Mouse (Mus musculus) limb, embryonic 12.5 days (tissue): Measurements from ENCODE around the gene Lgals1. TPM values are rescaled to one million over a fixed set of nuclear protein-coding genes. Genes with fewer than 3 reads are reported as not detected.
A peak's percentile ranks its signal among the peaks of the same experiment; 100 is the strongest.

Source experiments
- ATAC-seq: fragments of 200-750 bp; cut with Nextera tagmentation; 2 replicates; pipeline ENCODE4 v1.8.0; 2017; ENCODE audit warnings: low read depth, moderate TSS enrichment; ENCODE audit not compliant: insufficient number of reproducible peaks, insufficient read depth, low FRiP score, low TSS enrichment
- H3K27ac ChIP-seq: fragments of 300-500 bp; sonication (generic); 2 replicates; pipeline ENCODE4 v1.5.1; 2016; ENCODE audit warnings: mild to moderate bottlenecking, moderate library complexity
- H3K27me3 ChIP-seq: fragments of 300-500 bp; sonication (generic); 2 replicates; pipeline ENCODE4 v1.6.1; 2016; ENCODE audit warnings: mild to moderate bottlenecking, moderate library complexity
- H3K36me3 ChIP-seq: fragments of 300-500 bp; sonication (generic); 2 replicates; pipeline ENCODE4 v1.6.1; 2016; ENCODE audit warnings: mild to moderate bottlenecking, moderate library complexity
- H3K4me1 ChIP-seq: fragments of 300-500 bp; sonication (generic); replicated peaks from 2 replicates; pipeline ENCODE4 v1.6.1; 2016
- H3K4me2 ChIP-seq: fragments of 300-500 bp; sonication (generic); 2 replicates; pipeline ENCODE4 v1.6.1; 2016; ENCODE audit warnings: mild to moderate bottlenecking, moderate library complexity
- H3K4me3 ChIP-seq: fragments of 300-500 bp; sonication (generic); replicated peaks from 2 replicates; pipeline ENCODE4 v1.5.1; 2016; ENCODE audit warnings: mild to moderate bottlenecking
- H3K9ac ChIP-seq: fragments of 300-500 bp; sonication (generic); replicated peaks from 2 replicates; pipeline ENCODE4 v1.6.1; 2016; ENCODE audit warnings: mild to moderate bottlenecking, moderate library complexity
- H3K9me3 ChIP-seq: fragments of 300-500 bp; sonication (generic); 2 replicates; pipeline ENCODE4 v1.6.1; 2016; ENCODE audit warnings: mild to moderate bottlenecking, moderate library complexity
- WGBS: fragments of 180-500 bp; shearing (Covaris S2); methylation state at CpG from one replicate; pipeline ENCODE4 v1.1.7; 2016; 5-methylcytosine and 5-hydroxymethylcytosine counted together
- polyA plus RNA-seq: library from polyadenylated mRNA; unstranded; fragments of >200 nt; fragmentation: Nextera tagmentation; extraction: Ambion mirVana; gene quantifications from 2 replicates; pipeline ENCODE4 v1.2.1, GENCODE M21; 2016

Gene Lgals1
- polyA plus RNA-seq, 1 experiment from 2014 or later, result 922 TPM

- under 1% methylated on average over 51 of the region's 51 CpGs for WGBS
- no peaks in the 10 kb centered on the region for H3K27me3 ChIP-seq
- ATAC-seq, result peak; percentile 88
- peak within 1 kb of the TSS; percentile 85 for H3K4me3 ChIP-seq
- H3K27ac ChIP-seq, result peak within 1 kb of the TSS; percentile 95
- H3K4me2 ChIP-seq, result peak within 1 kb of the TSS; percentile 92
- H3K36me3 ChIP-seq, result peaks cover 54% of the 10 kb centered on the region
- H3K4me1 ChIP-seq, result peaks cover 24% of the 10 kb centered on the region
- H3K9ac ChIP-seq, result peak within 1 kb of the TSS; percentile 86
- no peaks in the 10 kb centered on the region for H3K9me3 ChIP-seq
Observed at GRCm38 (mm10) chr15:78913632-78914090, 12.9 kb upstream of the Lgals1 start, which contains the start of gene Pdxp. Pdxp (plus strand) TSS chr15:78913919.

DNA sequence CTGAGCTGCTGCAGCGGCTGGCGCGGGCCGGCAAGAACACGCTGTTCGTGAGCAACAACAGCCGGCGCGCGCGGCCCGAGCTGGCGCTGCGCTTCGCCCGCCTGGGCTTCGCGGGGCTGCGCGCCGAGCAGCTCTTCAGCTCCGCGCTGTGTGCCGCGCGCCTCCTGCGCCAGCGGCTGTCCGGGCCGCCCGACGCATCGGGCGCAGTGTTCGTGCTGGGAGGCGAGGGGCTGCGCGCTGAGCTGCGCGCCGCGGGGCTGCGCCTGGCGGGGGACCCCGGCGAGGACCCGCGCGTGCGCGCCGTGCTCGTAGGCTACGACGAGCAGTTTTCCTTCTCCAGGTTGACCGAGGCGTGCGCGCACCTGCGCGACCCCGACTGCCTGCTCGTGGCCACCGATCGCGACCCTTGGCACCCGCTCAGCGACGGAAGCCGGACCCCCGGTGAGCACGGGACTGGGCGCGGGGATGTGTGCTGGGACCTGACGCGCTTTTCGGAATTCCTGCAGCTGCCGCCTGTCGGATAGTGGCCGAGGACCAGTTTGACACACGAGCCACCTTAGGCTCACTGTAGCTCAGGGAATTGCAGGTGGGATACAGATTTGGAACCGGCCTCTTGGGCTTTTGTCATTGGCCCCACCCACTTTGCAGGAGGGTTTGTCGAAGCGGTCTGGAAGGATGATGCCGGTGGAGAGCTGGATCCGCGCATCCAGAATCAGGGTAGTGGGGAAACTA lies 12.3 kb upstream of the Lgals1 start:
- Histone ChIP-seq H3K27ac (peak overlapping the region; percentile 95), H3K4me3 (peak overlapping the region; percentile 85), H3K27me3 (no peaks in the 10 kb centered on the region), H3K4me1 (peaks cover 24% of the 10 kb centered on the region), H3K4me2 (peak overlapping the region; percentile 92), H3K9me3 (no peaks in the 10 kb centered on the region), H3K36me3 (peaks cover 54% of the 10 kb centered on the region), H3K9ac (peak overlapping the region; percentile 86)
- peak; percentile 60 for ATAC-seq
- under 1% methylated on average over 86 of the region's 87 CpGs for WGBS

DNA sequence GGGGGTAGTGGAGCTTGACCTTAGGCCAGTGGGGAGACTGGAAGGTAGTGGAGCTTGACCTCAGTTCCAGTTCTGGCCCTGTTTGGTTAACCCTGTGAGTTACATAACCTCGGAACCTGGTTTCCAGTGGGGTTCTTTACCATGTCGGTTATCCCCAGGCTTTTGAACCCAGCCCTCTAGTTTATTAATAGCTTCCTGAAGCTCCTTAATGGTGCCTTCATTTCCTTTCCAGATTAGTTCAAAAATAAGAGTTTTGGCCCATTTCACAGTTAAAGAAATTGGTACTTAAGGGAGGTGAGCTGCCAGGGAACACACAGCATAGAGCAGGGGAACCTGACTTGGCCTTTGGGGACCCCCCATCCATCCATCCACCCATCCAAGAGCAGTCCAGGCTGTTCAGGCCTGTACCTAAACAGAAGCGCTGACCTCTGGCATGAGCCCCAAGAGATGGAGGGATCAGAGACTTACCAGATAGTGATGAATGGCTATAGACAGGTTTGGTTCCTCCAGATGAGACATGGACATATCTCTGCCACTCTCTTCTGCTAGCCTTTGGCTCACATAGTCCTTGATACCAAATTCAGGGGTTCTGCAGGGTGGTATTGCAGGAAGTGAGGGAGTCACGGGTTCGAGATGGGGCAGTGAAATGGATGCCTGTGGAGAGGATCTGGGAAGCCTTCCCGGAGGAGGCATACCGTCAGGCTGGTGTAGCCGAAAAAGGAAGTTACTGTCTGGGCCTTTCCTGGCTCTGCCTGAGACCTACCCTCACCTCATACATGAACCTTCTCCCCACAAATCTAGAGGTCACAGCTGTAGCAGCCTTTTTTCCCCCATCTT lies 11.5 kb upstream of the Lgals1 start:
- no peaks in the 10 kb centered on the region for H3K9me3 ChIP-seq
- H3K4me3 ChIP-seq, result peak overlapping the region; percentile 85
- WGBS, result 52% methylated on average over 8 of the region's 8 CpGs
- peaks cover 24% of the 10 kb centered on the region for H3K4me1 ChIP-seq
- peaks cover 53% of the 10 kb centered on the region for H3K36me3 ChIP-seq
- no peak for ATAC-seq
- no peak overlapping the region for H3K27ac ChIP-seq
- H3K27me3 ChIP-seq, result no peaks in the 10 kb centered on the region
- H3K9ac ChIP-seq, result peak overlapping the region; percentile 86
- peak overlapping the region; percentile 92 for H3K4me2 ChIP-seq

DNA sequence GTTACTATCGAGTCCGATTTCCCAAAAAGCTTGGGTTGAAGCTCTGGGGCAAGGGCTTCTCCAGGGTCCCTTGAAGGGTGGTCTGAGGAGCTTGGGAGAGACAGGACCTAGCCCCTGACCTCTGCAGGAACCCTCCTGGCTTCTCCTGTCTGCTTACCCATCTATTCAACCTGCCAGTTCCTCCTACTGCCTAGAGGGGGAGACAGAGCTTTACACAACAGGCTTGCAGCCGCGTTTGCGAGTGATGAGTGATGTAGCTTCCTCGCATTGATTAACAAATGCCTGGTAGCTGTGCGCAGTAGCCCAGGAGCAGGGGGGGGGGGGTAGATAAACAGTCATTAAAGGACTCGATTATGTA lies 10.9 kb upstream of the Lgals1 start:
- H3K9me3 ChIP-seq, result no peaks in the 10 kb centered on the region
- WGBS, result 8% methylated on average over 8 of the region's 8 CpGs
- no peaks in the 10 kb centered on the region for H3K27me3 ChIP-seq
- H3K27ac ChIP-seq, result no peak overlapping the region
- peak overlapping the region; percentile 49; the same call in 1 of the 2 replicates for H3K9ac ChIP-seq
- peaks cover 47% of the 10 kb centered on the region for H3K36me3 ChIP-seq
- peak overlapping the region; percentile 85 for H3K4me3 ChIP-seq
- ATAC-seq, result no peak
- H3K4me2 ChIP-seq, result peak overlapping the region; percentile 92
- peaks cover 24% of the 10 kb centered on the region for H3K4me1 ChIP-seq

GRCm38 (mm10) chr15:78916052-78916826 lies 10.3 kb upstream of the Lgals1 start:
- no peak overlapping the region for H3K27ac ChIP-seq
- no peaks in the 10 kb centered on the region for H3K27me3 ChIP-seq
- no peak for ATAC-seq
- peaks cover 24% of the 10 kb centered on the region for H3K4me1 ChIP-seq
- H3K4me3 ChIP-seq, result peak overlapping the region; percentile 85
- H3K9me3 ChIP-seq, result no peaks in the 10 kb centered on the region
- peak overlapping the region; percentile 92 for H3K4me2 ChIP-seq
- H3K9ac ChIP-seq, result peak overlapping the region; percentile 49
- 60% methylated on average over 12 of the region's 12 CpGs for WGBS
- H3K36me3 ChIP-seq, result peaks cover 41% of the 10 kb centered on the region

GRCm38 (mm10) chr15:78918126-78918525 lies 8.4 kb upstream of the Lgals1 start:
- ATAC-seq, result no peak
- no peak overlapping the region for H3K4me3 ChIP-seq

GRCm38 (mm10) chr15:78919914-78920313 lies 6.6 kb upstream of the Lgals1 start:
- ATAC-seq, result no peak
- H3K9me3 ChIP-seq, result no peaks in the 10 kb centered on the region
- no peaks in the 10 kb centered on the region for H3K27me3 ChIP-seq
- no peak overlapping the region for H3K4me3 ChIP-seq
- WGBS, result 76% methylated on average over 12 of the region's 12 CpGs
- H3K4me1 ChIP-seq, result peaks cover 29% of the 10 kb centered on the region
- no peak overlapping the region for H3K9ac ChIP-seq
- H3K4me2 ChIP-seq, result no peak overlapping the region
- H3K27ac ChIP-seq, result no peak overlapping the region
- H3K36me3 ChIP-seq, result peaks cover 32% of the 10 kb centered on the region

More at GRCm38 (mm10) chr15:78918126-78918525, 8.4 kb upstream of the Lgals1 start:
- Histone ChIP-seq H3K4me1 (peaks cover 24% of the 10 kb centered on the region), H3K27me3 (no peaks in the 10 kb centered on the region), H3K9me3 (no peaks in the 10 kb centered on the region), H3K4me2 (no peak overlapping the region), H3K9ac (no peak overlapping the region), H3K27ac (no peak overlapping the region), H3K36me3 (peaks cover 32% of the 10 kb centered on the region)
- 91% methylated on average over 23 of the region's 23 CpGs for WGBS

DNA sequence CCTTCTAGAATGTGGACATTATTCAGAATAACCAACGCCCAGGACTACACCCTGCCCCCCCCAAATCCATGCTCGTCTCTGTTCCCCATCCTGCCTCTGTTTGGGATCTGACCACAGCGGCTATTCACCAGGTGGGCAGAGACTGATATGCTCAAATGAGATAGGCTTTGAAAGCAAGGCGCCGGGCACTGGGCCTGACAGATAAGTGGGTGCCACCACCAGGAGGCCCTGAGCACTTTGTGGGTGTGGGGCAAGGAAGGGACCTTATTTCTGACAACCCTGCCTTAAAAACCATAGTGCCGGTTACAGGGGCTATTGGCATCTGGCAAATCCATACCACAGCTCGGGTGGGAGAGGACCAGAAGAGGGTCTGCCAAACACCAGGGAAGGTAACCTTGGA lies 3.8 kb upstream of the Lgals1 start:
- 92% methylated on average over 7 of the region's 7 CpGs for WGBS
- Histone ChIP-seq H3K9ac (no peak overlapping the region), H3K27ac (no peak overlapping the region)

DNA sequence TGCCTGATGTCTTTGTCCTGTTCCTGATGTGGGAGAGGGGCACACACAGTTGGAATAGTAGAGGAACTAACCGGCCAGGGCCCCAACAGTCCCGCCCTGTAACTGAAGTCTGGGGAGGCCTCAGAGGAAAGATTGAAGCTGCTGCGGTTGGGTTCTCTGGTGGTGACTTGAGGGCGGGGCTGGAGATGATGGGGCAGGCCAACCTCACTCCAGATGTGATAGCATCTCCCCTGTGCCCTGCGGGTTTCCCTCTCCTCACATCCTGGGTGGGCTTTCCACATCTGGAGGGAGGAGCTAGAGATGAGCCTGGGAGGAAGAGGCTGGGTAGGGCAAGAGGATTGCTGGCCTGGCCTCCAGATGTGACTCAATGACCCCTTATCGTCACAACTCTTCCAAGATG lies 2.9 kb upstream of the Lgals1 start:
- H3K9ac ChIP-seq, result peak overlapping the region; percentile 23; the same call in 1 of the 2 replicates
- no peaks in the 10 kb centered on the region for H3K27me3 ChIP-seq
- 34% methylated on average over 6 of the region's 6 CpGs for WGBS
- no peak overlapping the region for H3K4me3 ChIP-seq
- no peak overlapping the region for H3K4me2 ChIP-seq
- H3K4me1 ChIP-seq, result peaks cover 40% of the 10 kb centered on the region
- no peak for ATAC-seq
- no peaks in the 10 kb centered on the region for H3K9me3 ChIP-seq
- peaks cover 13% of the 10 kb centered on the region for H3K36me3 ChIP-seq
- 0 out of 2 replicates have a peak overlapping the region, but pooled peaks have one; percentile 7 for H3K27ac ChIP-seq

More for the DNA sequence above, 3.8 kb upstream of the Lgals1 start:
- Histone ChIP-seq H3K9me3 (no peaks in the 10 kb centered on the region), H3K27me3 (no peaks in the 10 kb centered on the region), H3K4me1 (peaks cover 36% of the 10 kb centered on the region), H3K36me3 (peaks cover 20% of the 10 kb centered on the region), H3K4me3 (no peak overlapping the region), H3K4me2 (no peak overlapping the region)
- no peak for ATAC-seq

DNA sequence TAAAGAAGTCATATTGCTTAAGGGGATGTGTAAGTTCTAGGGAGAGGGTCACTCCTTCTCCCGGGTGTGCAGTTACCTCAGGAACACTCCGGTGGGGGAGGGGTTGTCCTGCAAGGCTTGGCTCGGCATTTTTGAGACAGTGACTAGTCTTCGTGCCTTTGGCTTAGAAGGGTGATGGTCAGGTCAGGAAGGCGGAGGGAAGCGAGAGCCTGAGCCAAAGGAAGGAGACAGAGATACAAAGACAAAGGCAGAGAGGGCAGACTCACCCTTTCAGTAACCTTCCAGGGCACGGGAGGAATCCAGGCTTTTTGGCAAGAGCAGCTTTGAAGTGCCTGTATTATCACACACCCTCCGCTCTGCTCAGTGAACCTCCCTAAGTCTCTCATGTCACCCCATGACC lies 1.4 kb upstream of the Lgals1 start:
- Histone ChIP-seq H3K4me3 (no peak overlapping the region), H3K4me2 (no peak overlapping the region), H3K27me3 (no peaks in the 10 kb centered on the region), H3K9ac (no peak overlapping the region), H3K9me3 (no peaks in the 10 kb centered on the region), H3K27ac (peak overlapping the region; percentile 98), H3K36me3 (peaks cover 10% of the 10 kb centered on the region), H3K4me1 (peaks cover 42% of the 10 kb centered on the region)
- 52% methylated on average over 8 of the region's 8 CpGs for WGBS
- no peak for ATAC-seq
